Mouse (Mus musculus) MEL-GATA-1-ER (cell line): ENCODE results near the gene Cldn4.

Source experiments
- DNase-seq: peaks from one replicate; pipeline ENCODE4 v3.0.0-alpha.2; 2012; ENCODE audit warnings: low read depth; ENCODE audit errors: extremely low read depth

Cldn4 gene

GRCm38 (mm10) chr5:134933281-134933680 lies 13.5 kb downstream of the Cldn4 start:
- no peak for DNase-seq

GRCm38 (mm10) chr5:134932903-134933276 lies 13.8 kb downstream of the Cldn4 start:
- peak; percentile 84 for DNase-seq

- DNase-seq, result peak; percentile 85
These were observed 14.4 kb downstream of the Cldn4 start, which contains the start of gene Mettl27 for GRCm38 (mm10) chr5:134932179-134932902. Mettl27 (plus strand) TSS chr5:134932368.

- DNase-seq, result no peak
These were observed 16.7 kb downstream of the Cldn4 start for GRCm38 (mm10) chr5:134929988-134930387.

- DNase-seq, result no peak
These were observed 20.0 kb downstream of the Cldn4 start for GRCm38 (mm10) chr5:134926726-134927125.

GRCm38 (mm10) chr5:134923141-134923540 lies 23.6 kb downstream of the Cldn4 start:
- no peak for DNase-seq

GRCm38 (mm10) chr5:134921106-134921505 lies 25.6 kb downstream of the Cldn4 start:
- no peak for DNase-seq

GRCm38 (mm10) chr5:134920106-134920687 lies 26.5 kb downstream of the Cldn4 start:
- no peak for DNase-seq

GRCm38 (mm10) chr5:134919097-134919496 lies 27.6 kb downstream of the Cldn4 start:
- peak; percentile 52 for DNase-seq

GRCm38 (mm10) chr5:134918071-134918832 lies 28.5 kb downstream of the Cldn4 start:
- peak; percentile 83 for DNase-seq

- peak; percentile 82 for DNase-seq
These were observed 31.4 kb downstream of the Cldn4 start, which contains the start of gene Cldn13 for GRCm38 (mm10) chr5:134915311-134915710. Cldn13 (minus strand) TSS chr5:134915526.

GRCm38 (mm10) chr5:134914510-134914909 lies 32.2 kb downstream of the Cldn4 start:
- DNase-seq, result no peak

GRCm38 (mm10) chr5:134913753-134914152 lies 33.0 kb downstream of the Cldn4 start:
- peak; percentile 78 for DNase-seq

GRCm38 (mm10) chr5:134913352-134913751 lies 33.4 kb downstream of the Cldn4 start:
- DNase-seq, result no peak

GRCm38 (mm10) chr5:134911901-134912300 lies 34.8 kb downstream of the Cldn4 start:
- DNase-seq, result no peak

- DNase-seq, result peak; percentile 85
These were observed 39.6 kb downstream of the Cldn4 start for GRCm38 (mm10) chr5:134907135-134907534.

- no peak for DNase-seq
These were observed 40.1 kb downstream of the Cldn4 start, which contains the start of gene Tmem270 for GRCm38 (mm10) chr5:134906633-134907032. Tmem270 (minus strand) TSS chr5:134906733.

GRCm38 (mm10) chr5:134901644-134902027 lies 45.1 kb downstream of the Cldn4 start:
- no peak for DNase-seq

- no peak for DNase-seq
These were observed 45.6 kb downstream of the Cldn4 start for GRCm38 (mm10) chr5:134901012-134901643.

- no peak for DNase-seq
These were observed 49.1 kb downstream of the Cldn4 start for GRCm38 (mm10) chr5:134897596-134897995.

- no peak for DNase-seq
These were observed 49.8 kb downstream of the Cldn4 start for GRCm38 (mm10) chr5:134896965-134897364.

- no peak for DNase-seq
These were observed 51.4 kb downstream of the Cldn4 start for GRCm38 (mm10) chr5:134895291-134895690.
